Mouse (Mus musculus) stomach, embryonic 16.5 days (tissue): ENCODE measurements around the gene Arf1. TPM values are rescaled to one million over a fixed set of nuclear protein-coding genes. Genes with fewer than 3 reads are reported as not detected.
"Not testable (repeated sequence)": the region's sequence is repeated elsewhere in the genome, so short reads cannot be mapped to it uniquely, and the experiment has no call there.

Source experiments
- ATAC-seq: fragments of 200-750 bp; cut with Nextera tagmentation; 2 replicates; pipeline ENCODE4 v1.8.0; 2017; ENCODE audit warnings: moderate number of reproducible peaks, moderate TSS enrichment; ENCODE audit not compliant: insufficient read depth, low FRiP score
- H3K27ac ChIP-seq: fragments of 300-500 bp; sonication (generic); 2 replicates; pipeline ENCODE4 v1.5.1; 2014; ENCODE audit warnings: low read length
- H3K27me3 ChIP-seq: fragments of 300-500 bp; sonication (generic); 2 replicates; pipeline ENCODE4 v1.6.1; 2014; ENCODE audit warnings: low read length, control low read depth, mixed read lengths; ENCODE audit not compliant: control insufficient read depth, insufficient read depth
- H3K36me3 ChIP-seq: fragments of 300-500 bp; sonication (generic); 2 replicates; pipeline ENCODE4 v1.6.1; 2014; ENCODE audit warnings: low read length; ENCODE audit not compliant: control insufficient read depth, insufficient read depth
- H3K4me1 ChIP-seq: fragments of 300-500 bp; sonication (generic); 2 replicates; pipeline ENCODE4 v1.6.1; 2014; ENCODE audit warnings: low read length, control low read depth, mixed read lengths; ENCODE audit not compliant: control insufficient read depth, insufficient read depth
- H3K4me2 ChIP-seq: fragments of 300-500 bp; sonication (generic); 2 replicates; pipeline ENCODE4 v1.6.1; 2014; ENCODE audit warnings: low read depth, low read length, mixed read lengths
- H3K4me3 ChIP-seq: fragments of 300-500 bp; sonication (generic); replicated peaks from 2 replicates; pipeline ENCODE4 v1.5.1; 2014; ENCODE audit warnings: mild to moderate bottlenecking, low read length
- H3K9ac ChIP-seq: fragments of 300-500 bp; sonication (generic); 2 replicates; pipeline ENCODE4 v1.6.1; 2014; ENCODE audit warnings: low read length
- H3K9me3 ChIP-seq: fragments of 300-500 bp; sonication (generic); replicated peaks from 2 replicates; pipeline ENCODE4 v1.6.1; 2016; ENCODE audit warnings: low read length, control low read depth; ENCODE audit not compliant: control insufficient read depth
- WGBS: fragments of 180-500 bp; shearing (Covaris S2); extraction: QIAGEN DNeasy Blood & Tissue Kit; methylation state at CpG from one replicate; pipeline ENCODE4 v1.1.7; 2014; 5-methylcytosine and 5-hydroxymethylcytosine counted together
- polyA plus RNA-seq: library from polyadenylated mRNA; unstranded; fragments of >200 nt; fragmentation: Nextera tagmentation; extraction: Ambion mirVana; gene quantifications from 2 replicates; pipeline ENCODE4 v1.2.1, GENCODE M21; 2015

The Arf1 gene
- polyA plus RNA-seq, 1 experiment from 2014 or later, result 717 TPM

- H3K4me1 ChIP-seq, result peaks cover 50% of the 10 kb centered on the region
- ATAC-seq, result no peak
- H3K9ac ChIP-seq, result no peak overlapping the region
- H3K27me3 ChIP-seq, result no peaks in the 10 kb centered on the region
- no peaks in the 10 kb centered on the region for H3K9me3 ChIP-seq
- H3K4me2 ChIP-seq, result peak overlapping the region; percentile 33; the same call in 1 of the 2 replicates
- peak overlapping the region; percentile 84 for H3K27ac ChIP-seq
- H3K36me3 ChIP-seq, result no peaks in the 10 kb centered on the region
- H3K4me3 ChIP-seq, result no peak overlapping the region
Observed at GRCm38 (mm10) chr11:59219064-59219463, 9.0 kb downstream of the Arf1 start.

- no peak overlapping the region for H3K9ac ChIP-seq
- peaks cover 44% of the 10 kb centered on the region for H3K4me1 ChIP-seq
- H3K36me3 ChIP-seq, result no peaks in the 10 kb centered on the region
- WGBS, result 62% methylated on average over 4 of the region's 4 CpGs
- no peak overlapping the region for H3K4me3 ChIP-seq
- no peaks in the 10 kb centered on the region for H3K9me3 ChIP-seq
- no peaks in the 10 kb centered on the region for H3K27me3 ChIP-seq
- H3K4me2 ChIP-seq, result peak overlapping the region; percentile 33
- ATAC-seq, result peak; percentile 80
- H3K27ac ChIP-seq, result peak overlapping the region; percentile 84
Observed at GRCm38 (mm10) chr11:59218389-59218998, 9.6 kb downstream of the Arf1 start.

GRCm38 (mm10) chr11:59216955-59217354 lies 11.1 kb downstream of the Arf1 start:
- H3K9ac ChIP-seq, result no peak overlapping the region
- no peaks in the 10 kb centered on the region for H3K9me3 ChIP-seq
- H3K27ac ChIP-seq, result no peak overlapping the region
- no peaks in the 10 kb centered on the region for H3K27me3 ChIP-seq
- no peaks in the 10 kb centered on the region for H3K36me3 ChIP-seq
- no peak for ATAC-seq
- no peak overlapping the region for H3K4me2 ChIP-seq
- peaks cover 32% of the 10 kb centered on the region for H3K4me1 ChIP-seq
- WGBS, result 80% methylated on average over 3 of the region's 3 CpGs
- H3K4me3 ChIP-seq, result no peak overlapping the region

GRCm38 (mm10) chr11:59212892-59213494 lies 15.1 kb downstream of the Arf1 start:
- ATAC-seq, result no peak
- 86% methylated on average over 12 of the region's 12 CpGs for WGBS
- Histone ChIP-seq H3K27ac (no peak overlapping the region), H3K27me3 (no peaks in the 10 kb centered on the region), H3K4me1 (peaks cover 29% of the 10 kb centered on the region), H3K4me3 (no peak overlapping the region), H3K36me3 (peaks cover 6% of the 10 kb centered on the region; the same call in 1 of the 2 replicates), H3K9me3 (no peaks in the 10 kb centered on the region), H3K4me2 (no peak overlapping the region), H3K9ac (no peak overlapping the region)

GRCm38 (mm10) chr11:59212320-59212719 lies 15.8 kb downstream of the Arf1 start:
- H3K36me3 ChIP-seq, H3K9ac ChIP-seq, H3K4me2 ChIP-seq, ATAC-seq, H3K9me3 ChIP-seq, H3K4me3 ChIP-seq, H3K27me3 ChIP-seq, H3K27ac ChIP-seq: not testable (repeated sequence)
- peaks cover 26% of the 10 kb centered on the region for H3K4me1 ChIP-seq
- WGBS, result 75% methylated on average over 12 of the region's 12 CpGs

GRCm38 (mm10) chr11:59211561-59211960 lies 16.5 kb downstream of the Arf1 start:
- not testable (repeated sequence) for H3K27ac ChIP-seq, H3K4me2 ChIP-seq, H3K4me3 ChIP-seq, H3K36me3 ChIP-seq, H3K9ac ChIP-seq, ATAC-seq, H3K9me3 ChIP-seq, H3K27me3 ChIP-seq
- WGBS, result 80% methylated on average over 9 of the region's 9 CpGs
- peaks cover 26% of the 10 kb centered on the region for H3K4me1 ChIP-seq

- no peak for ATAC-seq
- 73% methylated on average over 4 of the region's 4 CpGs for WGBS
- Histone ChIP-seq H3K4me3 (no peak overlapping the region), H3K4me1 (peaks cover 23% of the 10 kb centered on the region), H3K36me3 (peaks cover 6% of the 10 kb centered on the region; the same call in 1 of the 2 replicates), H3K27me3 (no peaks in the 10 kb centered on the region), H3K4me2 (no peak overlapping the region), H3K9me3 (no peaks in the 10 kb centered on the region), H3K9ac (no peak overlapping the region), H3K27ac (no peak overlapping the region)
Observed at GRCm38 (mm10) chr11:59210020-59210419, 18.1 kb downstream of the Arf1 start.

- Histone ChIP-seq H3K4me2 (peak overlapping the region; percentile 82), H3K27me3 (no peaks in the 10 kb centered on the region), H3K4me1 (peaks cover 23% of the 10 kb centered on the region), H3K4me3 (no peak overlapping the region), H3K9ac (no peak overlapping the region), H3K36me3 (peaks cover 6% of the 10 kb centered on the region; the same call in 1 of the 2 replicates), H3K9me3 (no peaks in the 10 kb centered on the region), H3K27ac (peak overlapping the region; percentile 96; the same call in 1 of the 2 replicates)
- WGBS, result 53% methylated on average over 5 of the region's 5 CpGs
- ATAC-seq, result no peak
Observed at GRCm38 (mm10) chr11:59209580-59209979, 18.5 kb downstream of the Arf1 start.

- H3K4me2 ChIP-seq, result peak overlapping the region; percentile 82
- peak overlapping the region; percentile 97 for H3K4me3 ChIP-seq
- H3K4me1 ChIP-seq, result peaks cover 23% of the 10 kb centered on the region
- peak overlapping the region; percentile 96 for H3K27ac ChIP-seq
- WGBS, result 9% methylated on average over 18 of the region's 18 CpGs
- no peaks in the 10 kb centered on the region for H3K9me3 ChIP-seq
- no peaks in the 10 kb centered on the region for H3K27me3 ChIP-seq
- peak; percentile 71 for ATAC-seq
- H3K9ac ChIP-seq, result peak overlapping the region; percentile 95
- peaks cover 6% of the 10 kb centered on the region; the same call in 1 of the 2 replicates for H3K36me3 ChIP-seq
Observed at GRCm38 (mm10) chr11:59209003-59209441, 19.0 kb downstream of the Arf1 start.
